Mouse (Mus musculus): Measurements from ENCODE around the gene Rabgap1l. TPM values are rescaled to one million over a fixed set of nuclear protein-coding genes. Genes with fewer than 3 reads are reported as not detected.
A peak's percentile ranks its signal among the peaks of the same experiment; 100 is the strongest.

The Rabgap1l gene
- polyA plus RNA-seq, 1 experiment from 2014 or later: 17.4 TPM

GRCm38 (mm10) chr1:160534571-160535335 lies 258.3 kb downstream of the Rabgap1l start:
- 0 out of 2 replicates have a peak, but pooled peaks cover 2% of the 10 kb centered on the region for H3K4me1 ChIP-seq (replicated peaks; ENCODE audit: control insufficient read depth, insufficient read depth, low read length)
- ATAC-seq (replicated peaks; ENCODE audit: low FRiP score): peak; percentile 81
- H3K9me3 ChIP-seq (ENCODE audit: control insufficient read depth, low read length): no peaks in the 10 kb centered on the region
- H3K36me3 ChIP-seq (ENCODE audit: control insufficient read depth, insufficient read depth, low read length): no peaks in the 10 kb centered on the region
- no peak overlapping the region for H3K4me2 ChIP-seq (ENCODE audit: low read depth, low read length, severe bottlenecking)
- H3K9ac ChIP-seq (ENCODE audit: low read length): no peak overlapping the region
- H3K27me3 ChIP-seq (ENCODE audit: control insufficient read depth, insufficient read depth, low read length): no peaks in the 10 kb centered on the region
- no peak overlapping the region for H3K4me3 ChIP-seq (ENCODE audit: low read depth, low read length)
- 52% methylated on average over 2 of the region's 2 CpGs for WGBS
- DNase-seq (ENCODE audit: low spot score): peak; percentile 54
- peak overlapping the region; percentile 62; the same call in 1 of the 2 replicates for H3K27ac ChIP-seq (ENCODE audit: low read depth, low read length)

GRCm38 (mm10) chr1:160533209-160533820 lies 259.7 kb downstream of the Rabgap1l start:
- H3K27ac ChIP-seq (ENCODE audit: low read depth, low read length): peak overlapping the region; percentile 32; the same call in 1 of the 2 replicates
- 38% methylated on average over 6 of the region's 6 CpGs for WGBS
- peak; percentile 53 for DNase-seq (ENCODE audit: low spot score)

GRCm38 (mm10) chr1:160531402-160531801 lies 261.6 kb downstream of the Rabgap1l start:
- no peaks in the 10 kb centered on the region for H3K27me3 ChIP-seq (ENCODE audit: control insufficient read depth, insufficient read depth, low read length)
- H3K9ac ChIP-seq (ENCODE audit: low read length): no peak overlapping the region
- H3K4me2 ChIP-seq (ENCODE audit: low read depth, low read length, severe bottlenecking): no peak overlapping the region
- no peaks in the 10 kb centered on the region for H3K9me3 ChIP-seq (ENCODE audit: control insufficient read depth, low read length)
- H3K4me1 ChIP-seq (replicated peaks; ENCODE audit: control insufficient read depth, insufficient read depth, low read length): 0 out of 2 replicates have a peak, but pooled peaks cover 2% of the 10 kb centered on the region
- DNase-seq (ENCODE audit: low spot score): peak; percentile 65
- H3K27ac ChIP-seq (ENCODE audit: low read depth, low read length): peak overlapping the region; percentile 57; the same call in 1 of the 2 replicates
- WGBS: 47% methylated on average over 5 of the region's 5 CpGs
- H3K4me3 ChIP-seq (ENCODE audit: low read depth, low read length): no peak overlapping the region
- ATAC-seq (replicated peaks; ENCODE audit: low FRiP score): peak; percentile 68
- no peaks in the 10 kb centered on the region for H3K36me3 ChIP-seq (ENCODE audit: control insufficient read depth, insufficient read depth, low read length)

More at GRCm38 (mm10) chr1:160533209-160533820, 259.7 kb downstream of the Rabgap1l start:
- no peaks in the 10 kb centered on the region for H3K9me3 ChIP-seq (ENCODE audit: control insufficient read depth, low read length)
- H3K4me2 ChIP-seq (ENCODE audit: low read depth, low read length, severe bottlenecking): no peak overlapping the region
- no peak overlapping the region for H3K4me3 ChIP-seq (ENCODE audit: low read depth, low read length)
- no peaks in the 10 kb centered on the region for H3K27me3 ChIP-seq (ENCODE audit: control insufficient read depth, insufficient read depth, low read length)
- H3K36me3 ChIP-seq (ENCODE audit: control insufficient read depth, insufficient read depth, low read length): no peaks in the 10 kb centered on the region
- ATAC-seq (replicated peaks; ENCODE audit: low FRiP score): peak; percentile 79
- H3K4me1 ChIP-seq (replicated peaks; ENCODE audit: control insufficient read depth, insufficient read depth, low read length): 0 out of 2 replicates have a peak, but pooled peaks cover 2% of the 10 kb centered on the region
- H3K9ac ChIP-seq (ENCODE audit: low read length): no peak overlapping the region

- DNase-seq (ENCODE audit: low spot score) (no peak), ATAC-seq (replicated peaks; ENCODE audit: low FRiP score) (no peak)
- Histone ChIP-seq H3K27ac (ENCODE audit: low read depth, low read length) (no peak overlapping the region), H3K9me3 (ENCODE audit: control insufficient read depth, low read length) (no peaks in the 10 kb centered on the region), H3K4me1 (replicated peaks; ENCODE audit: control insufficient read depth, insufficient read depth, low read length) (no peaks in the 10 kb centered on the region; the same call in 1 of the 2 replicates), H3K27me3 (ENCODE audit: control insufficient read depth, insufficient read depth, low read length) (no peaks in the 10 kb centered on the region), H3K4me3 (ENCODE audit: low read depth, low read length) (no peak overlapping the region), H3K4me2 (ENCODE audit: low read depth, low read length, severe bottlenecking) (no peak overlapping the region), H3K36me3 (ENCODE audit: control insufficient read depth, insufficient read depth, low read length) (no peaks in the 10 kb centered on the region), H3K9ac (ENCODE audit: low read length) (no peak overlapping the region)
- 58% methylated on average over 3 of the region's 3 CpGs for WGBS
Observed at GRCm38 (mm10) chr1:160521918-160522317, 271.1 kb downstream of the Rabgap1l start.

- ATAC-seq (replicated peaks; ENCODE audit: low FRiP score) (0 out of 2 replicates have a peak, but pooled peaks have one; percentile 65), DNase-seq (ENCODE audit: low spot score) (peak; percentile 48)
- Histone ChIP-seq H3K27me3 (ENCODE audit: control insufficient read depth, insufficient read depth, low read length) (no peaks in the 10 kb centered on the region), H3K9me3 (ENCODE audit: control insufficient read depth, low read length) (no peaks in the 10 kb centered on the region), H3K27ac (ENCODE audit: low read depth, low read length) (no peak overlapping the region), H3K36me3 (ENCODE audit: control insufficient read depth, insufficient read depth, low read length) (no peaks in the 10 kb centered on the region), H3K4me3 (ENCODE audit: low read depth, low read length) (no peak overlapping the region), H3K4me1 (replicated peaks; ENCODE audit: control insufficient read depth, insufficient read depth, low read length) (no peaks in the 10 kb centered on the region; the same call in 1 of the 2 replicates), H3K4me2 (ENCODE audit: low read depth, low read length, severe bottlenecking) (no peak overlapping the region), H3K9ac (ENCODE audit: low read length) (no peak overlapping the region)
- WGBS: 33% methylated on average over 3 of the region's 3 CpGs
Observed at GRCm38 (mm10) chr1:160520665-160521064, 272.3 kb downstream of the Rabgap1l start.

- Histone ChIP-seq H3K4me3 (ENCODE audit: low read depth, low read length) (no peak overlapping the region), H3K4me1 (replicated peaks; ENCODE audit: control insufficient read depth, insufficient read depth, low read length) (no peaks in the 10 kb centered on the region; the same call in 1 of the 2 replicates), H3K9ac (ENCODE audit: low read length) (no peak overlapping the region), H3K9me3 (ENCODE audit: control insufficient read depth, low read length) (no peaks in the 10 kb centered on the region), H3K36me3 (ENCODE audit: control insufficient read depth, insufficient read depth, low read length) (no peaks in the 10 kb centered on the region), H3K27ac (ENCODE audit: low read depth, low read length) (no peak overlapping the region), H3K4me2 (ENCODE audit: low read depth, low read length, severe bottlenecking) (no peak overlapping the region), H3K27me3 (ENCODE audit: control insufficient read depth, insufficient read depth, low read length) (no peaks in the 10 kb centered on the region)
- 77% methylated on average over 1 of the region's 1 CpGs for WGBS
- DNase-seq (ENCODE audit: low spot score) (no peak), ATAC-seq (replicated peaks; ENCODE audit: low FRiP score) (peak; percentile 78; the same call in 1 of the 2 replicates)
Observed at GRCm38 (mm10) chr1:160519896-160520465, 273.0 kb downstream of the Rabgap1l start.

GRCm38 (mm10) chr1:160518552-160518951 lies 274.5 kb downstream of the Rabgap1l start:
- Histone ChIP-seq H3K27ac (ENCODE audit: low read depth, low read length) (no peak overlapping the region), H3K4me2 (ENCODE audit: low read depth, low read length, severe bottlenecking) (no peak overlapping the region), H3K9ac (ENCODE audit: low read length) (no peak overlapping the region), H3K27me3 (ENCODE audit: control insufficient read depth, insufficient read depth, low read length) (no peaks in the 10 kb centered on the region), H3K4me1 (replicated peaks; ENCODE audit: control insufficient read depth, insufficient read depth, low read length) (no peaks in the 10 kb centered on the region; the same call in 1 of the 2 replicates), H3K9me3 (ENCODE audit: control insufficient read depth, low read length) (no peaks in the 10 kb centered on the region), H3K4me3 (ENCODE audit: low read depth, low read length) (no peak overlapping the region), H3K36me3 (ENCODE audit: control insufficient read depth, insufficient read depth, low read length) (no peaks in the 10 kb centered on the region)
- DNase-seq (ENCODE audit: low spot score) (no peak), ATAC-seq (replicated peaks; ENCODE audit: low FRiP score) (no peak)
- WGBS: 85% methylated on average over 4 of the region's 4 CpGs

- H3K4me3 ChIP-seq (ENCODE audit: low read depth, low read length): no peak overlapping the region
- no peak overlapping the region for H3K4me2 ChIP-seq (ENCODE audit: low read depth, low read length, severe bottlenecking)
- H3K9ac ChIP-seq (ENCODE audit: low read length): no peak overlapping the region
- ATAC-seq (replicated peaks; ENCODE audit: low FRiP score): no peak
- H3K4me1 ChIP-seq (replicated peaks; ENCODE audit: control insufficient read depth, insufficient read depth, low read length): no peaks in the 10 kb centered on the region
- H3K27ac ChIP-seq (ENCODE audit: low read depth, low read length): no peak overlapping the region
- no peaks in the 10 kb centered on the region for H3K27me3 ChIP-seq (ENCODE audit: control insufficient read depth, insufficient read depth, low read length)
- H3K9me3 ChIP-seq (ENCODE audit: control insufficient read depth, low read length): no peaks in the 10 kb centered on the region
- H3K36me3 ChIP-seq (ENCODE audit: control insufficient read depth, insufficient read depth, low read length): no peaks in the 10 kb centered on the region
- DNase-seq (ENCODE audit: low spot score): no peak
Observed at GRCm38 (mm10) chr1:160507766-160508165, 285.2 kb downstream of the Rabgap1l start.

Data from forebrain, embryonic 11.5 days (tissue).